Mouse (Mus musculus): ENCODE data around the gene Nxt1.

Nxt1 gene

DNA sequence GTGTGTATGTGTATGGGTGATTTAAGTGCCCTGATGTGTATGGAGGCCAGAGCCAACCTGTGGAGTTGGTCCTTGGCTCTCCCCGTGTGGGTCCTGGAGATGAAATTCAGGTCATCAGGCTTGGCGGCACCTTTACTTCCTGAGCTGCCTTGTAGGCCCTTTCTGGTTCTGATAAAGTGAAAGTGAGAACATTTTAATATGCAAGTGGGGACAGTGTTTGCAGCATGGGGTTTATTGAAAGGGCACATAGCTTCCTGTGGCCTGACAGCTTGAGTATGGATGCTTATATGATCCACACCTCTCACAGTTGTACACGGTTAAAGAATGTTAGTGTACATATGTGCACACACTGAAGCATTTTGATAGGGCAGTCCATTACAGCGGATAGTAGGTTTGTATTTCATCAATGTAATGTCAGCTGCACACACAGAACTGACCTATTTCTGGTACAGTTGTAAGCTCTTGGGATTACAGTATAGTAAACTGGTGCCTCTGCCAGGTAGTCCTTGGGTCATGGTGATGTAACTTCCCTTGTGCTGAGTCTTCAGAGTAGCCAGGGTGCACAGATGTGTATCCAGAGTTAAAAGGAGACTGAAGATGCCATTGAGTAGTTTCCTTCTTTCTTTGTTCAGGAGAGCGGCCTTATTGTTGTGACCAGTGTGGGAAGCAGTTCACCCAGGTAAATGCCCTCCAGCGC is 17.2 kb downstream of the Nxt1 start:
- DNase-seq, result peak; percentile 42

GRCm38 (mm10) chr2:148690291-148690690 is 17.9 kb downstream of the Nxt1 start:
- no peak for DNase-seq

DNA sequence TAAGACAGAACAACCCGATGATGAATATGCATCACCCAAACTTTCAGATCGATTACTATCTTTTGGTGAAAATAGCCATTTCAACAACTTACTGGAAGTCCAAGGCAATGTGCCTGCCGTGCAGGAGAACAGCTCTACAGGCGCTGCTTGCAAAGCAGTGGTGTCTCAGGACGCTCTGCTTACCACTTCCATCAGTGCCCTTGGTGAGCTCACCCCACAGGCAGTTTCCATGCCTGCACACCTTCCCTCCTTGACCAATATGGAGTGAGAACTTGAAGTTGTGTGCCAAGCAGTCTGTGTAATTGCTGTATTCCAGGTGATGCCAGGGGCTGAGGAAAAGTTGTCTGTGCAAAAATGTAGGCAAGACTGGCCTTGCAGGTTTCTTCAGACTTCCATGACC is 18.4 kb downstream of the Nxt1 start:
- DNase-seq, result peak; percentile 84

GRCm38 (mm10) chr2:148698571-148698970 is 26.2 kb downstream of the Nxt1 start:
- no peak for DNase-seq

DNA sequence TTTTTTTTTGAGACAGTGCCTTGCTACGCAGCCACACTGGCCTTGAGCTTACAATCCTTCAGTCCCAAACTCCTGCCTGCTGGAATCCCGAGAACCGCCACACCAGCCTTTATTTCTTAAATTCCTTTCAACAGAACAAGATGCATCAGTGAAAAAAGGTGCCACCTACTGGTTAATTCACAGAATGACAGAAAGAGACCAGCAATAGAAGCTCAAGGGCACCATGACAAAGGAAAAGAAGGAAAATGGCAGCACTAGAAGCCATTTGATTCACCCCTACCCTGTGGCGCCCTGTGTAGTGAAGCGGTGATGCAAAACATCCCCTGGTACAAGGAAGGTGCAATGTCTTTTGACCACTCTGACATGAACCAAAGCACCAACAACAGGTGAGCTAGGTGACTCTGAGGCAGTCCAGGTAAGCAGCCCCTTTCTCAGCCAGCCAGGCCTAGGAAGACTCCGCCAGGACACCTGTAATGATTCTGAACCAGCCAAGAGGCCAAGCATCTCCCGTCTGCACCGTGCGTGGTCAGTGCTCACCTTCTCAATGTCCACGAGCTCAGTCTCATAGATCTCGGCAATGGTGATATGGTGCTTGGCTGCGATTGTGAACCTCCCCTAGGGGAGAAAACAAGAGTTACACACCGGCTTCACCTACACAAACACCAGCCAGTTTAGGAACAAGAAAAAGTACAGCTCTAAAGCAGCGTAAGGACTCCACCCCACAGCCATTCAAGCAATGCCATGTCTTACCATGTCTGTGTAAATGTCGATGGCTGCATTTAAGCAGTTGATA is 34.2 kb downstream of the Nxt1 start:
- DNase-seq, result peak; percentile 85

- DNase-seq, result peak; percentile 79
Measured at GRCm38 (mm10) chr2:148707202-148707530, 34.8 kb downstream of the Nxt1 start.

GRCm38 (mm10) chr2:148712326-148712725 is 39.9 kb downstream of the Nxt1 start:
- DNase-seq, result peak; percentile 75

DNA sequence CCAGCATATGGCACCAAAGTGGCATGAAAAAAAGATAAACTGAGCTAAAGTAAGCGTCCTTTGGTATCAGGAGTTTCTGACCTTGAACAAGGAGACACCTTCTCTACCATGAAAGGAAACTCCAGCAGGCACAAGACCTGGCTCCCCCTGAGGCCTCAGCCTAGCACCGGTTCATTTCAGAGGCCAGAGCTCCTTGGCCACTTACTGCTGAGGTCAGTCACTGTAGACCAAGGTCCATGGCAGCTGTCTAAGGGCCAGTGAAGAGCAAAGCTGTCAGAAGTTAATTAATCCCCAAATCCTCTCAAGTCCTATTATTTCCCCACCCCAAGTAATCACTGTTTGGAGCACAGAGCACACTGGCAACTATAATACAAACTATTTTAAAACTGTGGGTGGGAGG is 44.7 kb downstream of the Nxt1 start:
- peak; percentile 60 for DNase-seq

- no peak for DNase-seq
Measured at GRCm38 (mm10) chr2:148719271-148719995, 47.0 kb downstream of the Nxt1 start.
